Mouse (Mus musculus) fibroblast of lung, adult 2 months (primary cell): ENCODE results near the gene Gm7995.
"Not testable (repeated sequence)": the region's sequence is repeated elsewhere in the genome, so short reads cannot be mapped to it uniquely, and the experiment has no call there.

Source experiments
- DNase-seq: peaks from one replicate; pipeline ENCODE4 v3.0.0-alpha.2; 2011; ENCODE audit warnings: low read depth

Gene Gm7995

GRCm38 (mm10) chr14:42309910-42310309 is at the start of gene Gm7995:
Gm7995 (plus strand) TSS chr14:42310210.
- not testable (repeated sequence) for DNase-seq

- DNase-seq = not testable (repeated sequence)
Measured at GRCm38 (mm10) chr14:42297258-42297657, 12.8 kb upstream of the Gm7995 start, which contains the start of gene Gm9611. Gm9611 (minus strand) TSS chr14:42297358.
